Mouse (Mus musculus): ENCODE measurements at regions not wholly inside any gene's neighbourhood (a gene's known extent, or its start where the extent isn't known, plus 50 kb on each side); places are given as distances from the start of the nearest gene placed in this dataset.

DNA sequence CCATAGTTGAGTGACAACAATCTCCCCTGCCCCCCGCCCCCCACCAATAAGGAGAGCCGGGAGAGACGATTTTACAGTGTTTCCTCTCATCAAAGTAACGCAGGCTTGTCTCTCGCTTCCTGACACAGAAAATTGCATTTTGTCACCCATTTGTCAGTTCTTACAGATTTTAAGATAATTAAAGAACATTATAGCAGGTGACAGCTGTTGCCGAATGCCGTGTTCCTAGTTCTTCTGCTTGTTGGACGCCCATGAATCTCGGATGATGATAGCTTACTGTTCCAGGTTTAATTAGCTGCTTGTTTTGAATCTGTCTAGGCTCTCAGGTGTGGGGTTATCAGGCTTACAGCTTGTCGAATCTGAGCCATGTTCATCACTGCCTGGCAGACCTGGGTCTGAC lies 63.8 kb upstream of the Gm6793 start:
- ATAC-seq (ENCODE audit: low FRiP score, low read depth): no peak
- 45% methylated on average over 10 of the region's 10 CpGs for WGBS
- H3K4me3 ChIP-seq: no peak overlapping the region

DNA sequence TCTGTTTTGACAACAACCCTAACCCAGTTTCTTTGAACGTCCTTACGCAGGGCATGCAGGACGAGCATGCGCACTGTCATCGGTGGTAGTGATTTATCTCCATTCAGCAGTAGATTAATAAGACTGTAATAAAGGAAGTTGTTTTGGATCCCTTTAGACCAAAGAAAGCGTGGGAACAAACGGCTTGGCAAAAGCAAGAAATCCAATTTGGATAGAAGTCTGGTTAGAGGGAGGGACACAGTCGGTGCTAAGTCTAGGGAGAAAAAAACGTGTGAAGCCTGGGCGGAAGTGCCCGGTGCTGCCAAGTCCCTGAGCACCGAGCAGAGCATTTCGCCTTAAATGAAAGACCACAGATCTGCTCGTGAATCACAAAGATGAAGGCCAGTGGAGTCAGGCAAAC lies 57.4 kb upstream of the Gm6793 start:
- no peaks in the 10 kb centered on the region for H3K4me1 ChIP-seq
- H3K9ac ChIP-seq: no peak overlapping the region
- 70% methylated on average over 14 of the region's 14 CpGs for WGBS
- H3K4me3 ChIP-seq: no peak overlapping the region
- no peak overlapping the region for H3K4me2 ChIP-seq (replicated peaks)
- no peak for ATAC-seq (ENCODE audit: low FRiP score, low read depth)
- H3K36me3 ChIP-seq: no peaks in the 10 kb centered on the region
- no peak overlapping the region for H3K27ac ChIP-seq
- H3K27me3 ChIP-seq: no peaks in the 10 kb centered on the region
- H3K9me3 ChIP-seq: no peaks in the 10 kb centered on the region

More for the DNA sequence above, 63.8 kb upstream of the Gm6793 start:
- Histone ChIP-seq H3K36me3 (no peaks in the 10 kb centered on the region), H3K4me2 (replicated peaks) (no peak overlapping the region), H3K4me1 (no peaks in the 10 kb centered on the region), H3K27me3 (no peaks in the 10 kb centered on the region), H3K9me3 (no peaks in the 10 kb centered on the region), H3K27ac (no peak overlapping the region), H3K9ac (no peak overlapping the region)

DNA sequence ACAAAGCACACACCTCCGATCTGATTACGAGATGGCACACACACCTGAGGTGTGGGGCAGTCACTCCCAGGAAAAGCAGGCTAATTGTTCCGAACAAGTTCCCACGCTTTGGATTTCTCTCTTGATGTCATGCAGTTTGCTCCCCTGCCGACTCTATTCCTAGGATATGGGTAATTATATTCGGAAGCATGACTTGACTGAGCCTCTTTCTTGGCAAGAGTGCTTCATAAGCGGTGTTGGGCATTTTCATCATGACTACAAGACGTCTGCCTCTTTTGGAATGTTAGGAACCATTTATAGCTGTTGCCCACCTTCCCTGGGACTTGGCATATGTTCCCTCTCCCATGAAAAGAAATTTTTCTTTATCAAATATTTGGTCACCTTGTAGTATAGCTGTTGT lies 55.4 kb upstream of the Gm6793 start:
- H3K4me1 ChIP-seq: no peaks in the 10 kb centered on the region
- H3K4me2 ChIP-seq (replicated peaks): no peak overlapping the region
- H3K27ac ChIP-seq: no peak overlapping the region
- 89% methylated on average over 8 of the region's 8 CpGs for WGBS
- no peaks in the 10 kb centered on the region for H3K36me3 ChIP-seq
- H3K4me3 ChIP-seq: no peak overlapping the region
- no peaks in the 10 kb centered on the region for H3K9me3 ChIP-seq
- ATAC-seq (ENCODE audit: low FRiP score, low read depth): no peak
- H3K9ac ChIP-seq: no peak overlapping the region
- H3K27me3 ChIP-seq: no peaks in the 10 kb centered on the region

All from limb, embryonic 13.5 days (tissue).